Mouse (Mus musculus) embryonic facial prominence, embryonic 12.5 days (tissue): Measurements from ENCODE around the gene Pofut2. TPM values are rescaled to one million over a fixed set of nuclear protein-coding genes. Genes with fewer than 3 reads are reported as not detected.
A peak's percentile ranks its signal among the peaks of the same experiment; 100 is the strongest.

ENCODE experiments used
- ATAC-seq: fragments of 200-750 bp; cut with Nextera tagmentation; 2 replicates; pipeline ENCODE4 v1.8.0; 2017; ENCODE audit not compliant: insufficient number of reproducible peaks, insufficient read depth, low FRiP score, low TSS enrichment
- H3K27ac ChIP-seq: fragments of 300-500 bp; sonication (generic); 2 replicates; pipeline ENCODE4 v1.5.1; 2016; ENCODE audit warnings: mild to moderate bottlenecking
- H3K27me3 ChIP-seq: fragments of 300-500 bp; sonication (generic); 2 replicates; pipeline ENCODE4 v1.6.1; 2016; ENCODE audit warnings: mild to moderate bottlenecking, moderate library complexity
- H3K36me3 ChIP-seq: fragments of 300-500 bp; sonication (generic); 2 replicates; pipeline ENCODE4 v1.6.1; 2016; ENCODE audit warnings: mild to moderate bottlenecking
- H3K4me1 ChIP-seq: fragments of 300-500 bp; sonication (generic); 2 replicates; pipeline ENCODE4 v1.6.1; 2016
- H3K4me2 ChIP-seq: fragments of 300-500 bp; sonication (generic); replicated peaks from 2 replicates; pipeline ENCODE4 v1.6.1; 2016; ENCODE audit warnings: mild to moderate bottlenecking, moderate library complexity
- H3K4me3 ChIP-seq: fragments of 300-500 bp; sonication (generic); 2 replicates; pipeline ENCODE4 v1.5.1; 2016; ENCODE audit warnings: mild to moderate bottlenecking
- H3K9ac ChIP-seq: fragments of 300-500 bp; sonication (generic); 2 replicates; pipeline ENCODE4 v1.6.1; 2016; ENCODE audit warnings: mild to moderate bottlenecking, moderate library complexity
- H3K9me3 ChIP-seq: fragments of 300-500 bp; sonication (generic); 2 replicates; pipeline ENCODE4 v1.6.1; 2016; ENCODE audit warnings: mild to moderate bottlenecking, moderate library complexity
- WGBS: fragments of 180-500 bp; shearing (Covaris S2); methylation state at CpG from one replicate; pipeline ENCODE4 v1.1.7; 2016; 5-methylcytosine and 5-hydroxymethylcytosine counted together
- polyA plus RNA-seq: library from polyadenylated mRNA; unstranded; fragments of >200 nt; fragmentation: Nextera tagmentation; extraction: Ambion mirVana; gene quantifications from 2 replicates; pipeline ENCODE4 v1.2.1, GENCODE M21; 2016

Pofut2 gene
- polyA plus RNA-seq, 1 experiment from 2014 or later: 109 TPM

DNA sequence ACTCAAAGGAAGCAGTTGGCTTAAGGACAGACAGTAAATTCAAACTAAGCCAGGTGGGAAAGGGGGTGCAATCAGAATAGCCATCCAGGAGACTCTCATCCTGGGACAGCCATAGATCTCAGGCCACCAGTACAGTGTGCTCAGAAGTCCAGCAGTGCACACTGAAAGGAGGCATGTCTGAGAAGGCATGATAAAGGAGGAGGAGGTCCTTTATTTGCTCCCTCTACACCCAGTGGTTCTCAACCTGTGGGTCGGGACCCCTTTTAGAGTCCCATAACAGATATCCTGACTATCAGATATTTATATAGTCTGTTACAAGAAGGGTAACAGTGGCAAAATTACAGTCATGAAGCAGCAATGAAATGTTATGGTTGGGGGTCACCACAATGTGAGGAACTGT, 25.8 kb upstream of the Pofut2 start:
- Histone ChIP-seq H3K9me3 (0 out of 2 replicates have a peak, but pooled peaks cover 3% of the 10 kb centered on the region), H3K4me3 (no peak overlapping the region), H3K27ac (no peak overlapping the region), H3K4me2 (no peak overlapping the region), H3K27me3 (no peaks in the 10 kb centered on the region), H3K4me1 (peaks cover 10% of the 10 kb centered on the region; the same call in 1 of the 2 replicates), H3K36me3 (no peaks in the 10 kb centered on the region), H3K9ac (no peak overlapping the region)
- 84% methylated on average over 1 of the region's 1 CpGs for WGBS
- ATAC-seq: no peak

DNA sequence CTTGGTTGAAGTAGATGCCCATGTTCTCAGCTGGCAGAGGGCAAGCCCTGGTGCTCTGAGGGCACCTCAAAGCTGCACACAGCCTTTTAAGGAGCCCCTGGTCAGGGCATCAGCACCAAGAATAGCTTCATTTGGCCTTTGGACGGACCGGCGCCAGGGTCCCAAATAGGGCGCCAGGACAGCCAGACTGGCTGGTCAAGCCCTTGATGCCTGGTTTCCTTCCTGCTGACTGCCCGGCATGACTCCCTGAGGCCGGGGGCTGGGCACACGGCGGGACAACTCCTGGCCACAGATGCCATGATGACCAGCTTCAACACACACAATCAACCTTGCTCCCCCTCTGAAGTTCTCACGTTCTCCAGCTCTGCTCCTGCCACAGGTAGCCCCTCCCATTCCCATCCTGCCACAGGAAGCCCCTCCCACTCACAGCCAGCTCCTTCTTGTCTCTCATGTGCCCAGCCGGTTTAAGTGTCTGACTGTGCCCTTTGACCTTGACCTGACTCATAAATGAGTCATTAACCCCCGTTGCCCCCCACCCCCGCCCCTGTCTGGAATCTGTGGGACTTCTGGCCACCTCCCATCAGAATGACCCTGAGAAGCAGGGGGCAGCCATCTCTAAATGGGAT, 23.9 kb upstream of the Pofut2 start:
- Histone ChIP-seq H3K36me3 (no peaks in the 10 kb centered on the region), H3K4me3 (no peak overlapping the region), H3K27ac (no peak overlapping the region), H3K9me3 (0 out of 2 replicates have a peak, but pooled peaks cover 3% of the 10 kb centered on the region), H3K9ac (no peak overlapping the region), H3K4me2 (no peak overlapping the region), H3K27me3 (no peaks in the 10 kb centered on the region), H3K4me1 (peaks cover 5% of the 10 kb centered on the region; the same call in 1 of the 2 replicates)
- no peak for ATAC-seq
- 56% methylated on average over 12 of the region's 12 CpGs for WGBS

DNA sequence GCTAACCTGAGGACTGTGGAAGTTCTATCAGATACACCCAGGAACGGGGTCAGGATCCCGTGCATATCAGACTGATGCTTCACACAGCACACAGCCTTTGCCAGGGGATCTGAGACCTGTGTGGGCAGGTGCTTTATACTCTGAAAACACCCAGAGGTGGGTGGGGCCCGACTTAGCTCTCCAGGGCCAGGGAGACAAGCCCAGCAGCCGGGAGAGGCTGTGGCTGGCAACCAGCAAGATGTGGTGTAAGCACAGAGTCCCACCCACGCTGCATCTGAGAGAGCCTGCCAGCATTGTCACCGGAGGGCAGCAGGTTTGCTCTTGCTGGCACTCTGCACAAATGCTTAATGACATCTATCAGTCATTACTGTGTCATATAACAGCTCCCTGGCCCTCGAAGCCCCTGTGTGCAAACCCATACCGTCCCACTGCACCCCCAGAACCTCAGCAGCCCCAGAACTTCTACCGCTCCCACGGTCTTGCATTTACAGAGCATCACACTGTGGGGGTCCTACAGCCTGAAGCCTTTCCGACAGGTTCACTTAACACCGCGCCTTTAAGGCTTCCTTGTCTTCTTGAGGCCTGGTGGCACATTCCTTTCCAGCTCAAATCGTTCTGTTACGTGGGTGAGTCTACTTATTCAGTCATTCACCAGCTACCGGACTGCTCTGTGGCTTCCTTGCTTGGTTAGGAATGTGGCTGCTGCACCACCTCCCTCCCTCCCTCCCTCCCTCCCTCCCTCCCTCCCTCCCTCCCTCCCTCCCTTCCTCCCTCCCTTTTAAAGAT, 21.0 kb upstream of the Pofut2 start:
- Histone ChIP-seq H3K27ac (no peak overlapping the region), H3K4me3 (no peak overlapping the region), H3K9ac (no peak overlapping the region), H3K4me2 (no peak overlapping the region), H3K9me3 (0 out of 2 replicates have a peak, but pooled peaks cover 3% of the 10 kb centered on the region), H3K4me1 (peaks cover 3% of the 10 kb centered on the region; the same call in 1 of the 2 replicates), H3K36me3 (no peaks in the 10 kb centered on the region), H3K27me3 (no peaks in the 10 kb centered on the region)
- peak; percentile 18; the same call in 1 of the 2 replicates for ATAC-seq
- 68% methylated on average over 16 of the region's 16 CpGs for WGBS

DNA sequence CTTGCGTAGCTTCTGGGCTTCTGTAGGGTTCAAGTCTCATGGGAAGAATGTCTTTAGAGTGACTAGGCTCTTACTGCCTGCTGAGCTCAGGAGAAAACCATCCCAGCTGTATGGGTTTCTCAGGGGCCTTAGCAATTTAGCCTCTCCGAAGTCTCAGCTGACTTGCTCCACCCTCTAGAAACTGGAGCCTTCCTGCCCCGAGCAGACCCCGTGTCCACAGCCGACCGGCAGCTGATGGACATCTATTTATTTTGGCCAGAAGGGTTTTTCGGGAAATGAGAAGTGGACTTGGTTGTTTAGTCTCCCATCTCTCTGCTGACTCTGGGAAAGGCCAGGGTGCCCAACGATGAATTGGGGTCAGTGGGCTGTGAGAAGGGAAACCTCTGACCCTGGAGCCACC, 18.3 kb upstream of the Pofut2 start:
- 59% methylated on average over 8 of the region's 8 CpGs for WGBS
- ATAC-seq: no peak
- H3K27ac ChIP-seq: no peak overlapping the region

DNA sequence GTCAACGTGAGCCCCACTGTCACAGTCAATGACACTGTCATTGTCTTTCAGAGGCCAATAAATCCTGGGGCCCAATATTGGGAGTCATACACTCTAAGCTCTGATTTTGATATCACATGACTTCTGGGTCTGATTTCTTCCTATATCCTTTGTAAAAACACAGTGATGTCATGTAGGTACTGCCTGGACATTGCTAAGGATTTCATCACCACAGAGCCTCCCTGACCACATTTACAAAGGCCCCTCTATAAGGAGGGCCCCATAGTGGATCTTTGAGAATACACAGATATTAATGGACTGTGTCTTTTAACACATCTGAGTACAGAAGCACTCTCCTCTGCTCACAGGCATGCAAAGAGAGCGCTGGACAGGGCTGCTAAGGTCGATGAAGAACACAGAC, 16.6 kb upstream of the Pofut2 start:
- H3K4me2 ChIP-seq: no peak overlapping the region
- H3K4me3 ChIP-seq: no peak overlapping the region
- no peaks in the 10 kb centered on the region for H3K27me3 ChIP-seq
- WGBS: 81% methylated on average over 3 of the region's 3 CpGs
- H3K27ac ChIP-seq: no peak overlapping the region
- no peaks in the 10 kb centered on the region for H3K9me3 ChIP-seq
- H3K36me3 ChIP-seq: no peaks in the 10 kb centered on the region
- H3K9ac ChIP-seq: no peak overlapping the region
- ATAC-seq: no peak
- peaks cover 3% of the 10 kb centered on the region; the same call in 1 of the 2 replicates for H3K4me1 ChIP-seq

More for the DNA sequence above, 18.3 kb upstream of the Pofut2 start:
- H3K4me3 ChIP-seq: no peak overlapping the region
- H3K9me3 ChIP-seq: 0 out of 2 replicates have a peak, but pooled peaks cover 3% of the 10 kb centered on the region
- H3K36me3 ChIP-seq: no peaks in the 10 kb centered on the region
- H3K4me1 ChIP-seq: peaks cover 3% of the 10 kb centered on the region; the same call in 1 of the 2 replicates
- no peak overlapping the region for H3K4me2 ChIP-seq
- no peak overlapping the region for H3K9ac ChIP-seq
- no peaks in the 10 kb centered on the region for H3K27me3 ChIP-seq

DNA sequence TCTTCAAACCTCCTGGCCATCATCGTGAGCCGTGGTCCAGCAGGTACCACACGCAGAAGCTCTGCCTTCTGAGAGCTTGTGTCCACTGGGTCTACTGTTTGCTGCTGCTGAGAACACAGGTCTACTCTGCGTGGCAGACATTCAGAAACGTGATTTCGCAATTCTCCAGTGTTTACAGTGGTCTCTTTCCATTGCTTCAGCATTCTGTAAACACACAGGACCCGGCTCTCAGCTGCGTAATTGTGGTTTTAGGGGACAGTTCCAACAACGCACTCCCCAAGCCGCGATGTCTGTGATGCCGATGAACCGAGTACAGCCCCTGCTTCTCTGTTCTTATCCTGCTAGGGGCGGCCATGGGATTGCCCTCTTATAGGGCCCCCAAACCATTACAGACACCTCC, 16.1 kb upstream of the Pofut2 start:
- no peak for ATAC-seq
- 90% methylated on average over 14 of the region's 14 CpGs for WGBS
- Histone ChIP-seq H3K9ac (no peak overlapping the region), H3K27ac (no peak overlapping the region), H3K4me3 (no peak overlapping the region), H3K36me3 (no peaks in the 10 kb centered on the region), H3K4me2 (no peak overlapping the region), H3K27me3 (no peaks in the 10 kb centered on the region), H3K4me1 (peaks cover 2% of the 10 kb centered on the region; the same call in 1 of the 2 replicates), H3K9me3 (no peaks in the 10 kb centered on the region)

DNA sequence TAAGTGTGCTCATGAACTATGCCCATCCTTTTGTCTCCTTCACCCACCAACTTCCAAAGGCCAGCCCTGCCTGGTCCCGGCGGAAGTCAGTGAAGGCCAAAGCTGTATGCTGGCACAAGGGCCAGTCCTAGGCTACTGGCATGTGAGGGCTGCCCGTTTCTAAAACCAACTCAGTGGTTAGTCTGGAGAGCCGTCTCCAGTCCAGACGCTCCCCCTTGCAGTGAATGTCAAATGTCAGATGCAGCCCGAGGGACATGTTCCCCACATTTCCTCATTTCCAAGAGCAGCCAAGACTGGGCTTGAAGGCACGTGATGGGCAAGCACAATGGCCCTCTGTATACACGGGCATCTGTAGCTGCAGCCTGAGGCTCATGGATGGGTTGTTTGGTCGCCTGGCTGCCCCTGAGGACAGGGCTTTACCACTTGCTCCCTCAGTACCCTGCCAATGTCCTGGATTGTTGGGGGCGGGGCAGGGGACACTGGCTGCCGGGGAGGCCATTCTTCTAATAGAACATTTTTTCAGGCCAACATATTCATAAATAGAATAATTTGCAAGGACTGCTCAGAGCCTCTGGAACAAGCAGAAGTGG, 15.4 kb upstream of the Pofut2 start:
- no peak overlapping the region for H3K4me3 ChIP-seq
- no peaks in the 10 kb centered on the region for H3K9me3 ChIP-seq
- H3K36me3 ChIP-seq: no peaks in the 10 kb centered on the region
- H3K27me3 ChIP-seq: no peaks in the 10 kb centered on the region
- no peak for ATAC-seq
- no peak overlapping the region for H3K9ac ChIP-seq
- H3K4me2 ChIP-seq: no peak overlapping the region
- no peaks in the 10 kb centered on the region for H3K4me1 ChIP-seq
- H3K27ac ChIP-seq: no peak overlapping the region
- WGBS: 49% methylated on average over 11 of the region's 11 CpGs

DNA sequence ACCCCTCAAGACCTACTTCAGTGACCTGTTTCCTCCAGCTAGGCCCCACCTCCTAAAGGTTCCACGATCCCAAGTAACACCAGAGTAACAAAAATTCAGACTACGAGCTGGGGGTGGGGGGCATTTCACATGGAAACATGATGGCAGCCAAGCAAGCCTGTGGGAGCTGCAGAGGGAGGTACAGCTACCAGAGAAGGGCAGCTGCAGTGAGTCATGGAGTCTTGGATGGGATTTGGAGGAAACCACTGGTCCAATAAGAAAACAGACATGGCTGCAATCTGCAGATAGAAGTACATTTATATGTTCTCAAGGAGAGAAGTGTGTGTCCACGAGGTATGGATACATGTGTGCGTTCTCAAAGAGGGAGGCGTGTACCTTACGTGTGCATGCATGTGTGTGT, 14.2 kb upstream of the Pofut2 start:
- no peak for ATAC-seq

DNA sequence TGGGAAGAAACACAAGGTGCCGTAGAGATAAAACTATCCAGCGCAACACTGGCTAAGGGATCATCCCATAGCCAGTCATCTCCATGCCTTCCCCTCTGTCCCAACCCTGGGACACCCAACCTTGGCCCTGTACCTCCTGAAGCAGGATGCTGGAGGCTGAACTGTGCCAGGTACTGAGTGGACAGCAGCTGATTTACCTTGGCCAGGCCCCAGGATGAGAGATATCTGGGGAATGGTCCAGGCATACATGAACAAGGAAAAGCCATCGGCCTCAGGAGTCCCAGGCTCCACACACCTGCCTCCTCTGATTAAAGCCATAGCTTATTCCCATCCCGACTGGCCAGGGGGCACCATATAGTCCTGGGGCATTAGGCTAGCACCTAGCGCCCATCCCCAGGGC, 12.0 kb upstream of the Pofut2 start:
- no peaks in the 10 kb centered on the region for H3K27me3 ChIP-seq
- no peak overlapping the region for H3K9ac ChIP-seq
- H3K9me3 ChIP-seq: no peaks in the 10 kb centered on the region
- no peak for ATAC-seq
- H3K36me3 ChIP-seq: no peaks in the 10 kb centered on the region
- 85% methylated on average over 5 of the region's 5 CpGs for WGBS
- no peak overlapping the region for H3K4me3 ChIP-seq
- no peak overlapping the region for H3K27ac ChIP-seq
- no peak overlapping the region for H3K4me2 ChIP-seq
- peaks cover 12% of the 10 kb centered on the region; the same call in 1 of the 2 replicates for H3K4me1 ChIP-seq

More for the DNA sequence above, 14.2 kb upstream of the Pofut2 start:
- Histone ChIP-seq H3K4me1 (no peaks in the 10 kb centered on the region), H3K9ac (no peak overlapping the region), H3K36me3 (no peaks in the 10 kb centered on the region), H3K4me2 (no peak overlapping the region), H3K27ac (no peak overlapping the region), H3K9me3 (no peaks in the 10 kb centered on the region), H3K4me3 (no peak overlapping the region), H3K27me3 (no peaks in the 10 kb centered on the region)
- 91% methylated on average over 6 of the region's 6 CpGs for WGBS

DNA sequence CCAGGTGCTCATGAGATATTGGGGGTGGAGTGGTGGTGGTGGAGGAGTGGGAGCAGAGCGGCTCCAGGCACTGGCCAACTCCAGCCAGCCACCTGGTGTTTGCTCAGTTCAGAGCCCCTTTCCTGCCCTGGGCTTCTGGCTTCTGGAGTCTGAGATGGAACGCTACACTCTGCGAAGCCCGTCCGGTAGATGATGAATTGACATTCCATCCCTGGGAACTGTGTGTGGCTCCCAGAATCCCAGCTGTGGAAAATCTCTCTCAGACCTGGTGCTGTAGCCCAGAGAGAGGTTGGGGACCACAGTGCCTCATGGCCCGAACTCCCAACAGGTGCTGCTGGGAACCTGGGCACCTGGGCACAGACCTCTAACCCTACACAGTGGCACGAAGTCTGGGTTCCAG, 11.3 kb upstream of the Pofut2 start:
- Histone ChIP-seq H3K27ac (no peak overlapping the region), H3K9me3 (no peaks in the 10 kb centered on the region), H3K27me3 (no peaks in the 10 kb centered on the region), H3K36me3 (no peaks in the 10 kb centered on the region), H3K9ac (no peak overlapping the region), H3K4me1 (peaks cover 16% of the 10 kb centered on the region; the same call in 1 of the 2 replicates), H3K4me2 (no peak overlapping the region), H3K4me3 (no peak overlapping the region)
- ATAC-seq: no peak
- WGBS: 69% methylated on average over 7 of the region's 7 CpGs

DNA sequence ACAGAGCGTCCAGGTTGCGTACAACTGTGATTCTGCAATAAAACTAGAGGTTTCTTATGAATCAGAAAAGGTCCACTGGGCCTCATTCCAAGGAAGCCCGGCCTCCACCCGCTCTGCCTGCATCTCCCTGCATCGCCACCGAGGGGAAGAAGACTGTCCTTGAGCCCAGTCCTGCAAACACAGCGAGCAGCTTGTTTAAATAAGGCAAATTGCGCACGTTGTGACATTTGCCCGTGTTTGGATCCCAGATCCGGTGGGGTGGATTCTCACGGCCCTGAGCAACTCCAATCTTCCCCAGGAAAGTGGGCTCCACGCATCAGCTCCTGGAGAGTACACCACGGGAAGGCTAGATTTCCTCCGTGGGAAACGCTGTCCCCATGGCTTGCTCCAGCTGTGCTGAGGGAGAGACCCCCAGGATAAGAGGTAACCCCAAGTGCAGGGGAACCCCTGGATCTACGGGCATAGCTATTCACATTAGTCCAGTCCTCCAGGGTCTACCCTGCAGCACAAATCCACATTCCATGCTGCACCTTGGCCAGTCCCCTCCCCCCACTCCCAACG, 7.7 kb upstream of the Pofut2 start:
- Histone ChIP-seq H3K9ac (no peak overlapping the region), H3K27ac (no peak overlapping the region), H3K36me3 (no peaks in the 10 kb centered on the region), H3K4me3 (no peak overlapping the region), H3K27me3 (no peaks in the 10 kb centered on the region), H3K9me3 (no peaks in the 10 kb centered on the region), H3K4me1 (peaks cover 16% of the 10 kb centered on the region; the same call in 1 of the 2 replicates), H3K4me2 (no peak overlapping the region)
- ATAC-seq: no peak
- WGBS: 56% methylated on average over 18 of the region's 18 CpGs
